In the genomic region with DNA sequence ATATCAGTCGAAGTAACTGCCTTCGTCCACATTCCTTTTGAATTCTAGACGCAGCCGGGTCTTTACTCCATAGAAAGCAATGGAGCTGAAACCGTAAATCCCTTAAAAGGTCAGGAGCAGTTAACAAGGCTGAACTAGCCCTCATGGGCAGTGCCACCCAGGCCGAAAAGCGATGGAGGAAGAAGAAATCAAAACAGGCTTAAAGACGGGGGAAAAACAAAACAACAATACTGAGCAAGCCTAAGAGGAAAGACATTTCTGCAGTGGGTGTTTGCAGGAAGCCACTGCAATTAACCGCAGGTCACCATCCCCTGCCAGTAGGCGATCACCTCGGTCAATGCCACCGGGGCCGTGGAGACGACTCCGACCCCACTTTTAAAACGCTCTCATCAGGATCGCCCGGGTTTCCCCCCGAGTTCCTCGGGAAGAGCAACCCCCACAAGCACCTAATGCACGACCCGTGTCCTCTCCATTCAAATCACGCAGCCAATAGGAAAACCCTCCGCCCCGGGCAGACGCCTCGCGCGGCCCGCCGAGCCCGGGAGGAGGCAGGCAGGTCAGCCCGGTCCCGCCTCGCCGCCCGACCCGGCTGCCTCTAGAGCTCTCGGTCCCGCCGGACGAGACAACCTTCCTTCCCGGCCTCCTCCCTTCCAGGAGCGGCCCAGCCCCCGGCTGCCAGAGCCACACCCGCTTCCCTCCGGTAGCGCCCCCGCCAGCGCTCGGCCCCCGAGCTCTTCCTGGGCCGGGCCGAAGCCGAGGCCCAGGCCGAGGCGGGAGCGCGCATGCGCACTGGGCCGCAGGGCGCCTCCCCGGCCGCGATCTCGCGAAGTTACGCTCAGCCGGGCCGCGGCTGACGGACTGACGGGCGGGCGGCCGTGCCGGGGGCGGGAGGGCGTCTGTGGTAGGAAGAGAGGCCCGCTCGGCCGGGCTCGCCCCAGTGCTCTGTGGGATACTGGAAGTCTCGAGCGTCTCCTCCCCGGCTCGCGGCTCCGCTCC, we compare ENCODE assay signal across 8 mouse cellular contexts. TPM values are rescaled to one million over a fixed set of nuclear protein-coding genes. Genes with fewer than 3 reads are reported as not detected.
A peak's percentile ranks its signal among the peaks of the same experiment; 100 is the strongest.
DNase-seq lines count a peak whose midpoint lies in the region; ATAC-seq lines count a peak whose summit lies in the region.

A gene (plus strand): TSS at position 933 of the 996 bp plus-strand sequence.

- H3K4me3 ChIP-seq in hindbrain, embryonic 15.5 days: peak within 1 kb of the TSS; percentile 99
- peak within 1 kb of the TSS; percentile 95 for H3K4me3 ChIP-seq in macrophage (ENCODE audit: inconsistent target)

- peak within 1 kb of the TSS; percentile 69 for H3K4me2 ChIP-seq in hindbrain, embryonic 15.5 days

- ATAC-seq in hindbrain, embryonic 15.5 days (ENCODE audit: low FRiP score, low read depth): peak; percentile 97

- H3K79me2 ChIP-seq in macrophage (ENCODE audit: inconsistent target): peaks cover 40% of the 10 kb centered on the region

- no peaks in the 10 kb centered on the region for H3K9me3 ChIP-seq in hindbrain, embryonic 15.5 days

- DNase-seq in R1 (ENCODE audit: low read depth, low spot score): peak; percentile 91
- peak; percentile 97 to 98 for DNase-seq in cerebellum, postnatal 25 days
- peak; percentile 94 to 95 for DNase-seq in frontal cortex, postnatal 36 days (ENCODE audit: low spot score in 2 of 2)
- DNase-seq in left cerebral cortex, adult 18-20 months (ENCODE audit: low spot score in 2 of 2): peak; percentile 88 to 96
- peak; percentile 95 for DNase-seq in right cerebral cortex, adult 18-20 months
- DNase-seq in urinary bladder, postnatal 10 days (ENCODE audit: low spot score): peak; percentile 88

- no peaks in the 10 kb centered on the region for H3K27me3 ChIP-seq in hindbrain, embryonic 15.5 days

- H3K4me1 ChIP-seq in hindbrain, embryonic 15.5 days (replicated peaks): peaks cover 30% of the 10 kb centered on the region

- H3K36me3 ChIP-seq in hindbrain, embryonic 15.5 days: no peaks in the 10 kb centered on the region
- no peaks in the 10 kb centered on the region for H3K36me3 ChIP-seq in macrophage (ENCODE audit: inconsistent target)

- H3K27ac ChIP-seq in hindbrain, embryonic 15.5 days (replicated peaks): peak within 1 kb of the TSS; percentile 99
- peak within 1 kb of the TSS; percentile 82 for H3K27ac ChIP-seq in macrophage

- H3K9ac ChIP-seq in hindbrain, embryonic 15.5 days: peak within 1 kb of the TSS; percentile 100

- under 1% methylated on average over 78 of the region's 89 CpGs for WGBS in hindbrain, embryonic 15.5 days
- under 1% methylated on average over 74 of the region's 89 CpGs for WGBS in macrophage (ENCODE audit: missing documents)

RNA-seq across cellular contexts. Expression of the gene that starts here (rescaled TPM):
- 71.0 and 72.3 TPM in 2 replicates for polyA plus RNA-seq in hindbrain, embryonic 15.5 days (2015; fragmentation: Nextera tagmentation; extraction: Ambion mirVana)
- total RNA-seq in left cerebral cortex, adult 18-20 months (2021): 100 to 1,000 TPM; 135 to 147 TPM
- total RNA-seq in macrophage (2018; cell fraction: chromatin; rRNA removed): 100 to 1,000 TPM; 199 to 458 (median 351) TPM
- total RNA-seq in macrophage (2018; cell fraction: cytosol; rRNA removed): 100 to 1,000 TPM in 21 of 26 experiments, 10 to 100 TPM in 5; 84.3 to 119 (median 104) TPM
- 100 to 1,000 TPM; 148 to 319 (median 217) TPM for total RNA-seq in macrophage (2018; cell fraction: nucleus; rRNA removed)
- 62.6 to 123 TPM (median 70.0 TPM) in 3 replicates for polyA plus RNA-seq in macrophage (2018)

Comparison
In these comparisons a context has a peak if more than half of its experiments do, and no peak if none do; other contexts are left out.
1. Peak in every context shown above with its lines: DNase-seq, ATAC-seq, H3K4me3 ChIP-seq and H3K27ac ChIP-seq.